Mouse (Mus musculus) urinary bladder, postnatal 10 days (tissue): Measurements from ENCODE around the gene Gpatch2.

ENCODE experiments used
- DNase-seq: peaks from one replicate; pipeline ENCODE4 v3.0.0; 2022; ENCODE audit warnings: low spot score

Gene Gpatch2

GRCm38 (mm10) chr1:187366806-187367205, 151.5 kb downstream of the Gpatch2 start:
- no peak for DNase-seq

- no peak for DNase-seq
These were observed 153.7 kb downstream of the Gpatch2 start for GRCm38 (mm10) chr1:187369049-187369448.

GRCm38 (mm10) chr1:187373506-187373905, 158.2 kb downstream of the Gpatch2 start:
- DNase-seq = no peak

GRCm38 (mm10) chr1:187374418-187374817, 159.1 kb downstream of the Gpatch2 start:
- DNase-seq = no peak

- no peak for DNase-seq
These were observed 161.8 kb downstream of the Gpatch2 start for GRCm38 (mm10) chr1:187376946-187377671.

GRCm38 (mm10) chr1:187377865-187378524, 162.7 kb downstream of the Gpatch2 start:
- DNase-seq = no peak

- no peak for DNase-seq
These were observed 174.2 kb downstream of the Gpatch2 start for GRCm38 (mm10) chr1:187389476-187389875.

- no peak for DNase-seq
These were observed 185.5 kb downstream of the Gpatch2 start for GRCm38 (mm10) chr1:187400834-187401233.
